9 mouse cellular contexts compared by ENCODE assay signal in genomic region chr15:31454096-31454860, GRCm38 (mm10). TPM values are rescaled to one million over a fixed set of nuclear protein-coding genes. Genes with fewer than 3 reads are reported as not detected.
DNase-seq lines count a peak whose midpoint lies in the region; ATAC-seq and TF ChIP-seq lines count a peak whose summit lies in the region.
"Had no signal": no experiment of that assay in that cellular context is flagged by ENCODE, and none has a peak within 500 bp of the region (broad histone marks: within the 10 kb centered on the region; RNA-seq: fewer than 3 reads in every experiment).

No protein-coding gene starts in this region.

- 0 out of 2 replicates have a peak overlapping the region, but pooled peaks have one; percentile 63 for H3K9ac ChIP-seq in kidney, embryonic 14.5 days (ENCODE audit: low read depth, low read length)
- no peak overlapping the region for H3K9ac ChIP-seq in embryonic facial prominence, embryonic 12.5 days
- no peak overlapping the region for H3K9ac ChIP-seq in intestine, embryonic 15.5 days
- H3K9ac ChIP-seq in midbrain, postnatal 0 days (replicated peaks; ENCODE audit: low read length, poor library complexity, severe bottlenecking), result peak overlapping the region; percentile 71; the same call in 1 of the 2 replicates

- 0 out of 2 replicates have a peak, but pooled peaks cover 5% of the 10 kb centered on the region for H3K4me1 ChIP-seq in kidney, embryonic 14.5 days (ENCODE audit: control insufficient read depth, insufficient read depth, low read length)
- H3K4me1 ChIP-seq in kidney, adult 2 months (ENCODE audit: control insufficient read depth, insufficient read depth, low read length), result peaks cover 3% of the 10 kb centered on the region; the same call in 1 of the 2 replicates
- peaks cover 10% of the 10 kb centered on the region; the same call in 1 of the 2 replicates for H3K4me1 ChIP-seq in embryonic facial prominence, embryonic 12.5 days
- 0 out of 2 replicates have a peak, but pooled peaks cover 3% of the 10 kb centered on the region for H3K4me1 ChIP-seq in intestine, embryonic 15.5 days (replicated peaks)
- H3K4me1 ChIP-seq in midbrain, postnatal 0 days (ENCODE audit: insufficient read depth, low read length), result peaks cover 3% of the 10 kb centered on the region; the same call in 1 of the 2 replicates

- DNase-seq in kidney, adult 2 months, result no peak
- no peak for DNase-seq in midbrain, postnatal 0 days (ENCODE audit: low spot score)
- no peak for DNase-seq in thymus, postnatal 36 days
- no peak for DNase-seq in testis, postnatal 10 days (ENCODE audit: low spot score)
- DNase-seq in urinary bladder, postnatal 14 days (ENCODE audit: low spot score), result no peak

- peak overlapping the region; percentile 69 for H3K4me2 ChIP-seq in kidney, embryonic 14.5 days (replicated peaks; ENCODE audit: low read depth, low read length)
- peak overlapping the region; percentile 70 for H3K4me2 ChIP-seq in embryonic facial prominence, embryonic 12.5 days (replicated peaks)
- H3K4me2 ChIP-seq in intestine, embryonic 15.5 days (replicated peaks), result peak overlapping the region; percentile 87
- peak overlapping the region; percentile 84 for H3K4me2 ChIP-seq in midbrain, postnatal 0 days (ENCODE audit: low read depth, low read length, poor library complexity, severe bottlenecking)

- H3K27me3 ChIP-seq in kidney, embryonic 14.5 days (ENCODE audit: control insufficient read depth, insufficient read depth, low read length), result no peaks in the 10 kb centered on the region
- no peaks in the 10 kb centered on the region for H3K27me3 ChIP-seq in kidney, adult 2 months (replicated peaks; ENCODE audit: control insufficient read depth, insufficient read depth, low read length)
- no peaks in the 10 kb centered on the region for H3K27me3 ChIP-seq in embryonic facial prominence, embryonic 12.5 days
- no peaks in the 10 kb centered on the region for H3K27me3 ChIP-seq in intestine, embryonic 15.5 days (replicated peaks)
- no peaks in the 10 kb centered on the region for H3K27me3 ChIP-seq in midbrain, postnatal 0 days (ENCODE audit: insufficient read depth, low read length)

- peaks cover 23% of the 10 kb centered on the region for H3K36me3 ChIP-seq in kidney, embryonic 14.5 days (ENCODE audit: control insufficient read depth, insufficient read depth, low read length)
- no peaks in the 10 kb centered on the region for H3K36me3 ChIP-seq in kidney, adult 2 months (ENCODE audit: control insufficient read depth, insufficient read depth, low read length)
- peaks cover 13% of the 10 kb centered on the region for H3K36me3 ChIP-seq in embryonic facial prominence, embryonic 12.5 days
- peaks cover 6% of the 10 kb centered on the region; the same call in 1 of the 2 replicates for H3K36me3 ChIP-seq in intestine, embryonic 15.5 days
- H3K36me3 ChIP-seq in midbrain, postnatal 0 days (ENCODE audit: insufficient read depth, low read length), result peaks cover 9% of the 10 kb centered on the region; the same call in 1 of the 2 replicates

- 43% methylated on average over 10 of the region's 10 CpGs for WGBS in kidney, embryonic 14.5 days
- 44% methylated on average over 10 of the region's 10 CpGs for WGBS in kidney, adult 2 months
- 50% methylated on average over 10 of the region's 10 CpGs for WGBS in embryonic facial prominence, embryonic 12.5 days
- WGBS in intestine, embryonic 15.5 days, result 47% methylated on average over 10 of the region's 10 CpGs
- WGBS in midbrain, postnatal 0 days, result 52% methylated on average over 10 of the region's 10 CpGs

- no peaks in the 10 kb centered on the region for H3K9me3 ChIP-seq in kidney, embryonic 14.5 days (ENCODE audit: control insufficient read depth, low read length)
- H3K9me3 ChIP-seq in embryonic facial prominence, embryonic 12.5 days, result no peaks in the 10 kb centered on the region
- H3K9me3 ChIP-seq in intestine, embryonic 15.5 days, result no peaks in the 10 kb centered on the region
- no peaks in the 10 kb centered on the region for H3K9me3 ChIP-seq in midbrain, postnatal 0 days (ENCODE audit: low read length)

- no peak for TF ChIP-seq CTCF in kidney, adult 2 months (conservative IDR thresholded peaks at IDR 0.05; ENCODE audit: insufficient read depth, insufficient read length, low read depth, low read length)
- TF ChIP-seq CTCF in midbrain, postnatal 0 days (IDR thresholded peaks at IDR 0.05), result no peak

- no peak for TF ChIP-seq POLR2A in kidney, adult 2 months (IDR thresholded peaks at IDR 0.05; ENCODE audit: low read depth, low read length)

- peak overlapping the region; percentile 66 for H3K4me3 ChIP-seq in kidney, embryonic 14.5 days (ENCODE audit: low read length)
- H3K4me3 ChIP-seq in kidney, adult 2 months (ENCODE audit: insufficient read depth, low read depth, low read length), result no peak overlapping the region
- H3K4me3 ChIP-seq in embryonic facial prominence, embryonic 12.5 days, result peak overlapping the region; percentile 59
- H3K4me3 ChIP-seq in intestine, embryonic 15.5 days (replicated peaks), result peak overlapping the region; percentile 65; the same call in 1 of the 2 replicates
- peak overlapping the region; percentile 63 for H3K4me3 ChIP-seq in midbrain, postnatal 0 days (ENCODE audit: low read depth, low read length)

- peak overlapping the region; percentile 65; the same call in 1 of the 2 replicates for H3K27ac ChIP-seq in kidney, embryonic 14.5 days (ENCODE audit: low read depth, low read length)
- H3K27ac ChIP-seq in kidney, adult 2 months (ENCODE audit: insufficient read depth, low read depth, low read length), result no peak overlapping the region
- no peak overlapping the region for H3K27ac ChIP-seq in embryonic facial prominence, embryonic 12.5 days
- H3K27ac ChIP-seq in intestine, embryonic 15.5 days, result no peak overlapping the region
- peak overlapping the region; percentile 84; the same call in 1 of the 2 replicates for H3K27ac ChIP-seq in midbrain, postnatal 0 days (ENCODE audit: low read depth, low read length)

- ATAC-seq in kidney, embryonic 14.5 days (ENCODE audit: low FRiP score, low TSS enrichment), result peak; percentile 4; the same call in 1 of the 2 replicates
- no peak for ATAC-seq in embryonic facial prominence, embryonic 12.5 days (ENCODE audit: insufficient number of reproducible peaks, insufficient read depth, low FRiP score, low TSS enrichment)
- ATAC-seq in intestine, embryonic 15.5 days, result no peak
- no peak for ATAC-seq in midbrain, postnatal 0 days (ENCODE audit: low FRiP score)

RNA-seq across cellular contexts. Expression of gene Ropn1l, which starts 0.7 kb away (rescaled TPM):
- polyA plus RNA-seq in kidney, embryonic 14.5 days (2014; fragmentation: Nextera tagmentation; extraction: Ambion mirVana), result 3.8 and 3.9 TPM in 2 replicates
- polyA plus RNA-seq in kidney, adult 2 months (2012; rRNA removed), result 5.6 and 6.9 TPM in 2 replicates
- 1.6 and 1.7 TPM in 2 replicates for polyA plus RNA-seq in embryonic facial prominence, embryonic 12.5 days (2016; fragmentation: Nextera tagmentation; extraction: Ambion mirVana)
- 2.0 and 2.3 TPM in 2 replicates for polyA plus RNA-seq in intestine, embryonic 15.5 days (2015; fragmentation: Nextera tagmentation; extraction: Ambion mirVana)
- 0.71 and 1.3 TPM in 2 replicates for total RNA-seq in midbrain, postnatal 0 days (2014; rRNA removed)
- polyA plus RNA-seq in midbrain, postnatal 0 days (2015; fragmentation: Nextera tagmentation; extraction: Ambion mirVana), result 2.2 and 2.4 TPM in 2 replicates
- total RNA-seq: ES-E14 had no signal

Comparison
In these comparisons a context has a peak if more than half of its experiments do, and no peak if none do; other contexts are left out.
1. H3K27ac ChIP-seq: peak in kidney, embryonic 14.5 days (single experiment) and midbrain, postnatal 0 days (single experiment); none in kidney, adult 2 months (single experiment), embryonic facial prominence, embryonic 12.5 days (single experiment) and intestine, embryonic 15.5 days (single experiment).
2. H3K9ac ChIP-seq: peak in kidney, embryonic 14.5 days (single experiment) and midbrain, postnatal 0 days (single experiment); none in embryonic facial prominence, embryonic 12.5 days (single experiment) and intestine, embryonic 15.5 days (single experiment).
3. Peak in every context shown above with its lines, with median percentiles within 50 percentile points of each other: H3K4me2 ChIP-seq.